Comparison of ENCODE assay signal across 8 mouse cellular contexts in the genomic region with DNA sequence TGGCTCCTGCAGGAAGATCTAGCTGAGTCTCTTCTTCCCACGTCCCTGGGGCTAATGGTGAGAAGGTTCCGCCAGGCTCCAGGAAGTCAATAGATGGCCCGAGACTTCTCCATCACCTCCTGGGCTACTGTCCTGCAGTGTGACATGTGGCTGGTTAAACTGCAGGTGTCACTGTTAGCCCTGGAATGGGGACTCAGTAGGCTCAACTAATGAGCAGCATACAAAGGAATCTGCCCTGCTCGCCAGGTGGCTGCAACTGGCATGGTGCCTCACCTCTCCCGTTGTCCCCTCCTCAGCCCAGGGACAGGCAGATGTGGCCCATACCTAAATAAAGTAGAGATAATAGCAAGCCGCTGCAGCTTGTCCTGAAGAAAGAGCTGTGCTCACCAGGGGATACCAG.
DNase-seq lines count a peak whose midpoint lies in the region.

No protein-coding gene starts in this region.

- DNase-seq in adrenal gland, postnatal 14 days = peak; percentile 28
- no peak for DNase-seq in adrenal gland, postnatal 36 days
- peak; percentile 14 for DNase-seq in lung, postnatal 10 days
- no peak for DNase-seq in lung, postnatal 14 days
- peak; percentile 12 to 15 for DNase-seq in heart, postnatal 36 days
- peak; percentile 26 to 60 for DNase-seq in layer of hippocampus, postnatal 36 days
- no peak for DNase-seq in adrenal gland, adult 8-10 months
- DNase-seq in T-cell, adult 2 months (ENCODE audit: low spot score) = no peak

- intact Hi-C loops in heart, postnatal 36 days (cut with DNase I) = loop anchor here (1.0 to 5.0 kb wide), 2 partner anchors 108 to 201 kb away; no protein-coding TSS in a partner anchor

Comparison
In these comparisons a context has a peak if more than half of its experiments do, and no peak if none do; other contexts are left out.
1. DNase-seq: peak in adrenal gland, postnatal 14 days (single experiment), lung, postnatal 10 days (single experiment), heart, postnatal 36 days (2 of 2) and layer of hippocampus, postnatal 36 days (2 of 2); none in adrenal gland, postnatal 36 days (0 of 2), lung, postnatal 14 days (single experiment), adrenal gland, adult 8-10 months (single experiment) and T-cell, adult 2 months (single experiment).